Mouse (Mus musculus): ENCODE results near the gene Gm10392. TPM values are rescaled to one million over a fixed set of nuclear protein-coding genes. Genes with fewer than 3 reads are reported as not detected.

Gene Gm10392
- polyA plus RNA-seq, 1 experiment from 2014 or later = not detected

- Histone ChIP-seq H3K36me3 (peaks cover 87% of the 10 kb centered on the region), H3K9me3 (no peaks in the 10 kb centered on the region), H3K4me3 (no peak overlapping the region), H3K9ac (no peak overlapping the region), H3K27me3 (replicated peaks) (no peaks in the 10 kb centered on the region), H3K4me2 (no peak overlapping the region), H3K4me1 (peaks cover 25% of the 10 kb centered on the region), H3K27ac (replicated peaks) (no peak overlapping the region)
- WGBS = 83% methylated on average over 14 of the region's 14 CpGs
- no peak for ATAC-seq (ENCODE audit: extremely low read depth, insufficient number of reproducible peaks, low FRiP score, low TSS enrichment)
Observed at GRCm38 (mm10) chr11:77506273-77506672, 12.7 kb downstream of the Gm10392 start.

GRCm38 (mm10) chr11:77505291-77505980 lies 13.6 kb downstream of the Gm10392 start:
- H3K4me2 ChIP-seq = no peak overlapping the region
- H3K27me3 ChIP-seq (replicated peaks) = no peaks in the 10 kb centered on the region
- 88% methylated on average over 22 of the region's 22 CpGs for WGBS
- H3K4me3 ChIP-seq = no peak overlapping the region
- H3K9ac ChIP-seq = no peak overlapping the region
- ATAC-seq (ENCODE audit: extremely low read depth, insufficient number of reproducible peaks, low FRiP score, low TSS enrichment) = no peak
- H3K4me1 ChIP-seq = peaks cover 32% of the 10 kb centered on the region
- no peaks in the 10 kb centered on the region for H3K9me3 ChIP-seq
- H3K27ac ChIP-seq (replicated peaks) = no peak overlapping the region
- H3K36me3 ChIP-seq = peaks cover 93% of the 10 kb centered on the region

GRCm38 (mm10) chr11:77504377-77504776 lies 14.6 kb downstream of the Gm10392 start:
- H3K36me3 ChIP-seq = peaks cover 93% of the 10 kb centered on the region
- H3K9ac ChIP-seq = no peak overlapping the region
- no peak overlapping the region for H3K27ac ChIP-seq (replicated peaks)
- peaks cover 34% of the 10 kb centered on the region for H3K4me1 ChIP-seq
- no peak overlapping the region for H3K4me3 ChIP-seq
- ATAC-seq (ENCODE audit: extremely low read depth, insufficient number of reproducible peaks, low FRiP score, low TSS enrichment) = no peak
- no peaks in the 10 kb centered on the region for H3K9me3 ChIP-seq
- H3K27me3 ChIP-seq (replicated peaks) = no peaks in the 10 kb centered on the region
- 90% methylated on average over 19 of the region's 19 CpGs for WGBS
- no peak overlapping the region for H3K4me2 ChIP-seq

GRCm38 (mm10) chr11:77503511-77503910 lies 15.5 kb downstream of the Gm10392 start:
- 0 out of 2 replicates have a peak overlapping the region, but pooled peaks have one; percentile 18 for H3K27ac ChIP-seq (replicated peaks)
- peaks cover 92% of the 10 kb centered on the region for H3K36me3 ChIP-seq
- no peaks in the 10 kb centered on the region for H3K9me3 ChIP-seq
- ATAC-seq (ENCODE audit: extremely low read depth, insufficient number of reproducible peaks, low FRiP score, low TSS enrichment) = no peak
- H3K4me2 ChIP-seq = no peak overlapping the region
- peak overlapping the region; percentile 1 for H3K9ac ChIP-seq
- WGBS = 78% methylated on average over 3 of the region's 3 CpGs
- H3K4me1 ChIP-seq = peaks cover 32% of the 10 kb centered on the region
- no peaks in the 10 kb centered on the region for H3K27me3 ChIP-seq (replicated peaks)
- H3K4me3 ChIP-seq = no peak overlapping the region

GRCm38 (mm10) chr11:77502481-77502880 lies 16.5 kb downstream of the Gm10392 start:
- no peak for ATAC-seq (ENCODE audit: extremely low read depth, insufficient number of reproducible peaks, low FRiP score, low TSS enrichment)
- H3K9ac ChIP-seq = peak overlapping the region; percentile 1; the same call in 1 of the 2 replicates
- H3K4me1 ChIP-seq = peaks cover 35% of the 10 kb centered on the region
- no peak overlapping the region for H3K27ac ChIP-seq (replicated peaks)
- no peaks in the 10 kb centered on the region for H3K9me3 ChIP-seq
- H3K4me2 ChIP-seq = no peak overlapping the region
- H3K27me3 ChIP-seq (replicated peaks) = no peaks in the 10 kb centered on the region
- H3K36me3 ChIP-seq = peaks cover 86% of the 10 kb centered on the region
- 78% methylated on average over 6 of the region's 6 CpGs for WGBS
- H3K4me3 ChIP-seq = no peak overlapping the region

GRCm38 (mm10) chr11:77501971-77502370 lies 17.0 kb downstream of the Gm10392 start:
- no peaks in the 10 kb centered on the region for H3K27me3 ChIP-seq (replicated peaks)
- H3K4me3 ChIP-seq = no peak overlapping the region
- peaks cover 40% of the 10 kb centered on the region for H3K4me1 ChIP-seq
- H3K9ac ChIP-seq = no peak overlapping the region
- 89% methylated on average over 4 of the region's 4 CpGs for WGBS
- no peak for ATAC-seq (ENCODE audit: extremely low read depth, insufficient number of reproducible peaks, low FRiP score, low TSS enrichment)
- H3K4me2 ChIP-seq = no peak overlapping the region
- H3K36me3 ChIP-seq = peaks cover 82% of the 10 kb centered on the region
- H3K27ac ChIP-seq (replicated peaks) = no peak overlapping the region
- H3K9me3 ChIP-seq = no peaks in the 10 kb centered on the region

- no peak for ATAC-seq (ENCODE audit: extremely low read depth, insufficient number of reproducible peaks, low FRiP score, low TSS enrichment)
- Histone ChIP-seq H3K4me1 (peaks cover 46% of the 10 kb centered on the region), H3K4me2 (no peak overlapping the region), H3K36me3 (peaks cover 76% of the 10 kb centered on the region), H3K27ac (replicated peaks) (no peak overlapping the region), H3K9ac (peak overlapping the region; percentile 40; the same call in 1 of the 2 replicates), H3K9me3 (no peaks in the 10 kb centered on the region), H3K4me3 (no peak overlapping the region), H3K27me3 (replicated peaks) (no peaks in the 10 kb centered on the region)
- 19% methylated on average over 5 of the region's 5 CpGs for WGBS
Observed at GRCm38 (mm10) chr11:77501392-77501791, 17.6 kb downstream of the Gm10392 start.

- no peak overlapping the region for H3K27ac ChIP-seq (replicated peaks)
- WGBS = 83% methylated on average over 17 of the region's 17 CpGs
- ATAC-seq (ENCODE audit: extremely low read depth, insufficient number of reproducible peaks, low FRiP score, low TSS enrichment) = no peak
- peak overlapping the region; percentile 40; the same call in 1 of the 2 replicates for H3K9ac ChIP-seq
- no peak overlapping the region for H3K4me3 ChIP-seq
- H3K27me3 ChIP-seq (replicated peaks) = no peaks in the 10 kb centered on the region
- peaks cover 71% of the 10 kb centered on the region for H3K36me3 ChIP-seq
- H3K9me3 ChIP-seq = no peaks in the 10 kb centered on the region
- peaks cover 53% of the 10 kb centered on the region for H3K4me1 ChIP-seq
- H3K4me2 ChIP-seq = no peak overlapping the region
Observed at GRCm38 (mm10) chr11:77500361-77501325, 18.4 kb downstream of the Gm10392 start.

- 0 out of 2 replicates have a peak overlapping the region, but pooled peaks have one; percentile 73 for H3K9ac ChIP-seq
- peaks cover 66% of the 10 kb centered on the region for H3K4me1 ChIP-seq
- 85% methylated on average over 7 of the region's 7 CpGs for WGBS
- no peak overlapping the region for H3K4me2 ChIP-seq
- peaks cover 58% of the 10 kb centered on the region for H3K36me3 ChIP-seq
- H3K27me3 ChIP-seq (replicated peaks) = no peaks in the 10 kb centered on the region
- no peak overlapping the region for H3K27ac ChIP-seq (replicated peaks)
- ATAC-seq (ENCODE audit: extremely low read depth, insufficient number of reproducible peaks, low FRiP score, low TSS enrichment) = no peak
- H3K4me3 ChIP-seq = no peak overlapping the region
- H3K9me3 ChIP-seq = no peaks in the 10 kb centered on the region
Observed at GRCm38 (mm10) chr11:77499354-77499753, 19.6 kb downstream of the Gm10392 start.

GRCm38 (mm10) chr11:77498261-77499139 lies 20.5 kb downstream of the Gm10392 start:
- Histone ChIP-seq H3K36me3 (peaks cover 49% of the 10 kb centered on the region), H3K4me2 (peak overlapping the region; percentile 36), H3K9me3 (no peaks in the 10 kb centered on the region), H3K4me1 (peaks cover 71% of the 10 kb centered on the region), H3K27ac (replicated peaks) (peak overlapping the region; percentile 93), H3K4me3 (no peak overlapping the region), H3K9ac (peak overlapping the region; percentile 73), H3K27me3 (replicated peaks) (no peaks in the 10 kb centered on the region)
- WGBS = 69% methylated on average over 12 of the region's 12 CpGs
- no peak for ATAC-seq (ENCODE audit: extremely low read depth, insufficient number of reproducible peaks, low FRiP score, low TSS enrichment)
